Mouse (Mus musculus) neural tube, embryonic 11.5 days (tissue): ENCODE data around the gene Tepsin. TPM values are rescaled to one million over a fixed set of nuclear protein-coding genes. Genes with fewer than 3 reads are reported as not detected.

Experiments
- ATAC-seq: fragments of 200-750 bp; cut with Nextera tagmentation; 2 replicates; pipeline ENCODE4 v1.8.0; 2017; ENCODE audit warnings: moderate number of reproducible peaks, mild to moderate bottlenecking, moderate TSS enrichment, moderate library complexity; ENCODE audit not compliant: insufficient read depth, low FRiP score, low TSS enrichment
- DNase-seq: peaks from one replicate; pipeline ENCODE4 v3.0.0-alpha.2; 2015; ENCODE audit warnings: low spot score
- H3K27ac ChIP-seq: fragments of 300-500 bp; sonication (generic); 2 replicates; pipeline ENCODE4 v1.5.1; 2014; ENCODE audit warnings: low read depth, mild to moderate bottlenecking, low read length
- H3K27me3 ChIP-seq: fragments of 300-500 bp; sonication (generic); 2 replicates; pipeline ENCODE4 v1.6.1; 2014; ENCODE audit warnings: mild to moderate bottlenecking, low read length, mixed read lengths; ENCODE audit not compliant: control insufficient read depth, insufficient read depth
- H3K36me3 ChIP-seq: fragments of 300-500 bp; sonication (generic); 2 replicates; pipeline ENCODE4 v1.6.1; 2014; ENCODE audit warnings: mild to moderate bottlenecking, low read length, moderate library complexity, mixed read lengths; ENCODE audit not compliant: control insufficient read depth, insufficient read depth
- H3K4me1 ChIP-seq: fragments of 300-500 bp; sonication (generic); 2 replicates; pipeline ENCODE4 v1.6.1; 2014; ENCODE audit warnings: low read length, mixed read lengths; ENCODE audit not compliant: control insufficient read depth, insufficient read depth
- H3K4me2 ChIP-seq: fragments of 300-500 bp; sonication (generic); 2 replicates; pipeline ENCODE4 v1.6.1; 2014; ENCODE audit warnings: low read depth, mild to moderate bottlenecking, moderate library complexity
- H3K4me3 ChIP-seq: fragments of 300-500 bp; sonication (generic); 2 replicates; pipeline ENCODE4 v1.5.1; 2014; ENCODE audit warnings: low read depth, low read length
- H3K9ac ChIP-seq: fragments of 300-500 bp; sonication (generic); 2 replicates; pipeline ENCODE4 v1.6.1; 2014; ENCODE audit warnings: mild to moderate bottlenecking, low read length
- H3K9me3 ChIP-seq: fragments of 300-500 bp; sonication (generic); 2 replicates; pipeline ENCODE4 v1.6.1; 2016; ENCODE audit warnings: low read length; ENCODE audit not compliant: control insufficient read depth
- WGBS: fragments of 180-500 bp; shearing (Covaris S2); extraction: QIAGEN DNeasy Blood & Tissue Kit; methylation state at CpG from one replicate; pipeline ENCODE4 v1.1.7; 2014; 5-methylcytosine and 5-hydroxymethylcytosine counted together
- polyA plus RNA-seq: library from polyadenylated mRNA; unstranded; fragments of >200 nt; fragmentation: Nextera tagmentation; extraction: Ambion mirVana; gene quantifications from 2 replicates; pipeline ENCODE4 v1.2.1, GENCODE M21; 2014

Gene Tepsin
- polyA plus RNA-seq, 1 experiment from 2014 or later, result 18.8 TPM

DNA sequence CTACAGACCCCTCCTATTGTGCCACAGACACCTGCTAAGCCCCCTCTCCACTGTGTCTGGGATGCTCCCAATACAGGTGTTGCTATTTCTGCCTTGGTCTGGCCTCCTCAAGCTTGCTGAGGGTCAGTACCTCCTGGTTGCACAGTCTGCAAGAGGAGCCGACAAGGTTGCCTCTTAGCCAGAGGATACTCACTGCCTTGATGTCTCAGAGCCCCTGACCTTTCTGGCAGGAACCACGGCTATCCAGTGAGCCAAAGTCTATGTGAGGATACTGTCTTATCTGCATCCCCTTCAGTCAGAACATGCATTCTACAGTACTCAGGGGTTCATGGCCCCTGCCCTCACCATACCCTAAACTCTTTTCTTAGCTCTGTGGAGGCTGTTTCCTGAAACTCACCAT is 19.1 kb upstream of the Tepsin start:
- no peak for ATAC-seq
- WGBS, result 92% methylated on average over 2 of the region's 2 CpGs
- H3K36me3 ChIP-seq, result peaks cover 2% of the 10 kb centered on the region; the same call in 1 of the 2 replicates

DNA sequence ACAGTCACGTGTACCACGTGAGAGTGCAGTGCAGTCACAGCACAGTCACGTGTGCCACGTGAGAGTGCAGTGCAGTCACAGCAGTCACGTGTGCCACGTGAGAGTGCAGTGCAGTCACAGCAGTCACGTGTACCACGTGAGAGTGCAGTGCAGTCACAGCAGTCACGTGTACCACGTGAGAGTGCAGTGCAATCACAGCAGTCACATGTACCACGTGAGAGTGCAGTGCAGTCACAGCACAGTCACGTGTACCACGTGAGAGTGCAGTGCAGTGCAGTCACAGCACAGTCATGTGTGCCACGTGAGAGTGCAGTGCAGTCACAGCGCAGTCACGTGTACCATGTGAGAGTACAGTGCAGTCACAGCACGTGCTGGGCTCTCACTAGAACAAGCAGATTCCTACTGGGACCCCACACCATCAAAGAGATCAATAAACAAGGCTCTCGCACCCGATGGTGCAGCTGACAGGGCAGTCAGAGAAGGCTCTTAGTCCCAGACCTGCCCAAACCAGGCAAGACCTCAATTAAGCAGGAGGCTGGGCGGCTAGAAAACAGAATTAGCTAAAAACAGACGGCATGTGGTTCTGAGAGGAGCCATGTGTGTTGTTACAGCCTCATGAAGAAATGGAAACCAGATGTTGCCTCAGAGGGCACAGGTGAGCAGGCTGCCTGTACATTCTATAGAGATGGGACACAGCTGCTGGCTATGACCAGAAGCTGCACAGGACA is 16.1 kb upstream of the Tepsin start:
- 85% methylated on average over 21 of the region's 21 CpGs for WGBS
- H3K36me3 ChIP-seq, result peaks cover 2% of the 10 kb centered on the region; the same call in 1 of the 2 replicates
- no peak for DNase-seq

More for the DNA sequence above, 19.1 kb upstream of the Tepsin start:
- DNase-seq, result no peak
- H3K4me3 ChIP-seq, result no peak overlapping the region
- no peak overlapping the region for H3K9ac ChIP-seq
- H3K4me1 ChIP-seq, result no peaks in the 10 kb centered on the region
- H3K27ac ChIP-seq, result no peak overlapping the region
- H3K27me3 ChIP-seq, result no peaks in the 10 kb centered on the region
- H3K9me3 ChIP-seq, result no peaks in the 10 kb centered on the region
- H3K4me2 ChIP-seq, result no peak overlapping the region

DNA sequence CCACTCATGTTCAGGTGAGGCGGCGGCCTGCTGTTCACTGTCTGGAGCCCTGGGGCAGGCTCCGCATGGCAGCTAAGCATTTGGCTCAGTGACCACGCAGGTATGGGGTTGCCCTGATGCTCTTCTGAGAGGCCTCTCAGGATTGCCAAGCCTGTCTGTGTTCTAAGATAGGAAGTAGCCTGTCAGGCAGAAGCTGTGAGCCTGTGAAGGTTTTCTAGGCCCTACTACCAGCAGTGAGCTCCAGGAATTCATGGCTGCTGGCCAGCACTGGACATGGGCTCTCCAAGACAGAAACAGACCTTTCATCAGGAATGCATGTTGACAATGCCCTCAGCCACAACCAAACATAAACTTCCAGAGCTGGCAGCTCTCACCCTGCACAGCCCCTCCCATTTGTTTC is 13.6 kb upstream of the Tepsin start:
- Histone ChIP-seq H3K27me3 (no peaks in the 10 kb centered on the region), H3K36me3 (peaks cover 5% of the 10 kb centered on the region), H3K9me3 (no peaks in the 10 kb centered on the region), H3K4me3 (no peak overlapping the region), H3K4me1 (no peaks in the 10 kb centered on the region), H3K27ac (no peak overlapping the region), H3K9ac (no peak overlapping the region), H3K4me2 (no peak overlapping the region)
- no peak for DNase-seq
- WGBS, result 90% methylated on average over 4 of the region's 4 CpGs
- no peak for ATAC-seq

More for the DNA sequence above, 16.1 kb upstream of the Tepsin start:
- H3K9me3 ChIP-seq, result no peaks in the 10 kb centered on the region
- H3K9ac ChIP-seq, result no peak overlapping the region
- H3K27me3 ChIP-seq, result no peaks in the 10 kb centered on the region
- no peaks in the 10 kb centered on the region for H3K4me1 ChIP-seq
- H3K27ac ChIP-seq, result no peak overlapping the region
- H3K4me2 ChIP-seq, result no peak overlapping the region
- H3K4me3 ChIP-seq, result no peak overlapping the region
- ATAC-seq, result no peak

DNA sequence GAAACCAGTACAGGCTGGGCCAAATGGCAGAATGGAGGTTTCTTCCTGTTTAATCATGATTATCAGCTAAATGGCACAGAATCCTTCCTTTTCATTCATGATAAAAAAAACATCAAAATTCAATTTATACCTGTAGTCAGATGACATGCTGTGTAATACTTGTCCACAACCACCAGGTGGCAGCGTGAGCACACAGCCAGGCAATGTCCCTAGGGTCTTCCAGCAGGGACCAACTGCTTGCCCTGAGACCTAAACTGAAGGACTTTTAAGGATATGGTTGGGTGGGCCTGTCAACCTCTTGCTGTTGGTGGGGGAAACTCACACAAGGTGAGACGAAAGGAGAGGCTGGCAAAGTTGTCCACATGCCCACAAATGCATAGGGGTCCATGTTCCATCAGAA is 12.5 kb upstream of the Tepsin start:
- H3K4me1 ChIP-seq, result no peaks in the 10 kb centered on the region
- no peak overlapping the region for H3K27ac ChIP-seq
- WGBS, result 7% methylated on average over 2 of the region's 2 CpGs
- DNase-seq (peak; percentile 81), ATAC-seq (no peak)
- H3K9me3 ChIP-seq, result no peaks in the 10 kb centered on the region
- no peak overlapping the region for H3K4me3 ChIP-seq
- no peak overlapping the region for H3K9ac ChIP-seq
- H3K27me3 ChIP-seq, result no peaks in the 10 kb centered on the region
- H3K4me2 ChIP-seq, result no peak overlapping the region
- H3K36me3 ChIP-seq, result peaks cover 3% of the 10 kb centered on the region; the same call in 1 of the 2 replicates

DNA sequence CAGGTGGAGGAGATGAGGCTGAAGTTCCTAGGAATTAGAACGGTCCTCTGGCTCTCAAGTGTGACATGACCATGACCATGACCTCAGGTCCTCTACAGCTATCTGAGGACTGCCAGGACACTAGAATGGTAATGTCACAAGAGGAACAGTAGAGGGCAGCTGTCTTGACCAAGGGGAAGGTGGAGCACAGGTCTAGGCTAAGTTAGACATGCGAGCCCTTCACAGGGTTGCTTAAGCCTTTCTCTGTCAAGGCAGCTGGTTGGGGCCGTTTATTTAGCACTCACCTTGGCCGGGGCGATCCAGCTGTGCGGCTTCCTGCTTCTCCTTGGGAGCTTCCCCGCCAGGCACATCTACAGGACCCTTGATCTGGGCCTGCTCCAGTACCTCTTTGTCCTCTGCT is 12.0 kb upstream of the Tepsin start:
- 69% methylated on average over 7 of the region's 7 CpGs for whole genome bisulfite sequencing
- no peak for DNase-seq
- no peak overlapping the region for H3K4me2 ChIP-seq
- H3K27me3 ChIP-seq, result no peaks in the 10 kb centered on the region
- H3K9me3 ChIP-seq, result no peaks in the 10 kb centered on the region
- no peak for ATAC-seq
- H3K4me1 ChIP-seq, result no peaks in the 10 kb centered on the region
- no peak overlapping the region for H3K27ac ChIP-seq
- H3K36me3 ChIP-seq, result peaks cover 6% of the 10 kb centered on the region
- H3K4me3 ChIP-seq, result no peak overlapping the region
- H3K9ac ChIP-seq, result no peak overlapping the region

DNA sequence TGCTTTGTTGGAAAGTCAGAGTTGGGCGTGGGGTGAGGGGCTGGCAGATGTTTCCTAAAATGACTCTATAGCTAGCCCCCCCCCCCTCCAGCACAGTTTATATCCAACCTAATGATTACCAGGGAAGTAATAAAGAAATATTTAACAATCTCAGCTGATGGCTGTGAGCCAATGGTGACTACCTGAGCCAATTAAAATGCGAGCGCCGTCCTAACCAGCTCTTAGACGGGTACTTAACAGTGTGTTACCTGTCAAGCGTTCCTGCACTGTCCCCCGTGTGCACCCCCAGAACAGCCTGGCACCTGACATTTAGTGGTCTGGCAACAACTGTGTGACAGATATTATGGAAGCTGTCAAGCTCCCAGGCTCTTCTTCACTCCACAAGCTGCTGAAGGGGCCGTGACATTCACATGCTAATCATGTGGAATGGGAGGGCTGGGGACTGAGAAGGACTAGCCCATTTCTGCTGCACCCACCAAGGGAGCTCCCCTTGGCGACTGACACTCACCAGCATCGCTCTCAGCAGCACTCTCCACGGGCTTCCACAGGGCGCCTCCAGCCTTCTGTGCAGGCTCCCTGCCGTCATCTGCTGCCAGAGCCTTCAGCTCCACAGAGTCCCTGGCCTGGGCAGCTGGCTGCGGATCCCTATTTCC is 11.2 kb upstream of the Tepsin start:
- no peaks in the 10 kb centered on the region for H3K4me1 ChIP-seq
- WGBS, result 78% methylated on average over 14 of the region's 14 CpGs
- H3K27me3 ChIP-seq, result no peaks in the 10 kb centered on the region
- H3K9ac ChIP-seq, result no peak overlapping the region
- H3K9me3 ChIP-seq, result no peaks in the 10 kb centered on the region
- no peak overlapping the region for H3K4me3 ChIP-seq
- H3K27ac ChIP-seq, result no peak overlapping the region
- H3K36me3 ChIP-seq, result peaks cover 8% of the 10 kb centered on the region
- no peak overlapping the region for H3K4me2 ChIP-seq
- ATAC-seq (no peak), DNase-seq (no peak)

DNA sequence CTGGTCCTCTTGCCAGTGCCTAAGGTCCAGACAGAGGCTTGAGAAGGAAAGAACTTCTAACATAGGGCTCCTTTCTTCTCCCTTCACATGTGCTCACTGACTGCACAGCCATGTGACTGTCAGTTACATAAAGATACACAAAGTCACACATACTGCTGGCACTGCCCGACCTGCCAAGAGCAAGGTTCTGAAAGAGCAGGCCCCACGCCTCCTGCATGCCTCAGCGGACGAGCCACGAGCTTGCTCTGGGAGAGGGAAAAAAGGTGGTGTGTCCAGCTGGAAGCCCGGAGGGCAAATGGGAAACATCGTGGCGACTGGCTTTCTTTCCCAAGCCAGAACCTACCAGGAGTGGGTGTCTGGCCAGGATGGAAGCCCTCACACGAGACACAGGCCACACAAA is 9.3 kb upstream of the Tepsin start:
- H3K4me3 ChIP-seq, result no peak overlapping the region
- no peaks in the 10 kb centered on the region for H3K27me3 ChIP-seq
- no peaks in the 10 kb centered on the region for H3K4me1 ChIP-seq
- ATAC-seq, result no peak
- DNase-seq, result no peak
- no peak overlapping the region for H3K4me2 ChIP-seq
- H3K27ac ChIP-seq, result no peak overlapping the region
- H3K36me3 ChIP-seq, result peaks cover 8% of the 10 kb centered on the region
- H3K9me3 ChIP-seq, result no peaks in the 10 kb centered on the region
- H3K9ac ChIP-seq, result no peak overlapping the region
- 89% methylated on average over 9 of the region's 9 CpGs for WGBS

DNA sequence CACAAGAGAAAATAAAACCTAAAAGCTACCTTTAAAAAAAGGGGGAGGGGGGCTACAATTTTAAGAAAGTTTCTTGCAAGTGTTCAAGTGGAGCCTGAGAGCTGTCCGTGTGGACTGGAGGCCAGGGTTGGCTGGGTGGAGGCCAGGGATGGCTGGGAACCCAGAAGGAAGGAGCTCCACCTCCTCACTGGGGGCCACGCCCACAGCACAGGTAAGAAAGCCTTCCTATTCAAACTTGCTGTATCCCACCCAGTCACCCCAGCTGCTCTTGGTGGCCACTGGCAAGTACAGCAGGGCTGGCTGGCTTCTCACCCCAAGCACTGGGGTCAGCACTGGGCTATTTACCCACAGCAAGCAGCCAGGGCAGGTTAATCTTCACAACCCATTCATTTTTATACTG is 8.5 kb upstream of the Tepsin start:
- Histone ChIP-seq H3K27ac (no peak overlapping the region), H3K4me3 (no peak overlapping the region), H3K36me3 (peaks cover 8% of the 10 kb centered on the region), H3K9me3 (no peaks in the 10 kb centered on the region), H3K4me1 (no peaks in the 10 kb centered on the region), H3K4me2 (no peak overlapping the region), H3K9ac (no peak overlapping the region), H3K27me3 (no peaks in the 10 kb centered on the region)
- ATAC-seq, result no peak
- WGBS, result 62% methylated on average over 2 of the region's 2 CpGs
- DNase-seq, result no peak

DNA sequence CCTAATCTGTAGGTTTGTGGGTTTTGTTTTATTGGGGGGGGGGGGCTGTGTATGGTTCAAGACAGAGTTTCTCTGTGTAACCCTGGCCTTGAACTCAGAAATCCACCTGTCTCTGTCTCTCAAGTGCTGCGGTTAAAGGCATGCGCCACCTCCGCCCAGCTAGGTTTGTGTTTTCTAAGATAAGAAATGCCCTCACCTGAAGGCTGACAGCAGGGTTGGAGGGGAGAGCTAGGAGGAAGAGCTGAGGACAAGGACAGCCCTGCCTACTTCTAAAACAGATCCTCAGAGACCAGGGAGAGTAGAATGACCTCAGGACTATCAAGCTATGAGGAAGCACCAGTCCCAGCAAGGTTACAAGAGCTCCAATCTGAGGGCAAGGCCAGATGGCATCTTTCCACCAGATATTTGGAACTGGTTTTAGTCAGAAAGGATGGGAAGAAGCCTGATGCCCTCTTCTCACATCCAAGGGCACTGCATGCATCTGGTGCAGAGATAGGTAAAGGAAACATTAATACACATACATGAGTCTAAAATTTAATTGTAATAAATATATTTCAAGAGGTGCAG is 5.0 kb upstream of the Tepsin start:
- H3K9me3 ChIP-seq, result no peaks in the 10 kb centered on the region
- no peak for ATAC-seq
- no peak overlapping the region for H3K4me2 ChIP-seq
- H3K27me3 ChIP-seq, result no peaks in the 10 kb centered on the region
- H3K27ac ChIP-seq, result no peak overlapping the region
- no peak overlapping the region for H3K9ac ChIP-seq
- WGBS, result 94% methylated on average over 3 of the region's 3 CpGs
- peaks cover 5% of the 10 kb centered on the region for H3K4me1 ChIP-seq
- DNase-seq, result no peak
- no peak overlapping the region for H3K4me3 ChIP-seq
- H3K36me3 ChIP-seq, result peaks cover 5% of the 10 kb centered on the region
